Mouse (Mus musculus): ENCODE data around the gene Arpc5l. TPM values are rescaled to one million over a fixed set of nuclear protein-coding genes. Genes with fewer than 3 reads are reported as not detected.
A peak's percentile ranks its signal among the peaks of the same experiment; 100 is the strongest.

Gene Arpc5l
- polyA plus RNA-seq, 1 experiment from 2014 or later: 136 TPM

DNA sequence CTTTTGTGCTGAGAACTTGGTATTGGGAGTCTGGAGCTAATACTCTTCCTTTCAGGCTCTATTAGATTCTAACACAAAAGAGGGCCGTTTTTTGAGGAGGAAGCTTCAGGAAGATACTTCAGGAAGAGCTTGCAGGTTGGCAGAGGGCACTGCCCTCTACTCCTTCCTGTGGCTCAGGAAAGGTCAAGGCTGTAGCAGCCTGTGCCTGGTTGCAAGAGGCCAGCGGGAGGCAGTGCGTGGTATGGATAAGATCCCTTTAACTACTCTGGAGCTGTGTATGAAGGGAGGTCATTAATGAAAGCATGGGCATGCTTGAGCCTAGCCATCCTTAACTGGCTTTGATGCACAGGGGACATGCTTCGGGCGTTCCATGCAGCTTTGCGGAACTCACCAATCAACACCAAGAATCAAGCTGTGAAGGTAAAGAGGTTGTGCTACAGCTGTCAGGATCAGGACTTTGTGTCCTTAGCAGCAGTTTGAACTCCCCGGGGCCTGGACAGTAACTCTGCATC lies 7.7 kb downstream of the Arpc5l start:
- no peak for TF ChIP-seq CTCF (IDR thresholded peaks at IDR 0.05; ENCODE audit: low read depth)
- Histone ChIP-seq H3K9ac (no peak overlapping the region), H3K4me1 (ENCODE audit: insufficient read depth) (no peaks in the 10 kb centered on the region; the same call in 1 of the 2 replicates), H3K4me2 (no peak overlapping the region), H3K27ac (ENCODE audit: low read depth) (no peak overlapping the region), H3K27me3 (ENCODE audit: insufficient read depth, low read length) (no peaks in the 10 kb centered on the region), H3K9me3 (ENCODE audit: low read depth, low read length) (no peaks in the 10 kb centered on the region), H3K4me3 (ENCODE audit: low read depth, low read length) (no peak overlapping the region), H3K36me3 (ENCODE audit: insufficient read depth) (peaks cover 68% of the 10 kb centered on the region)
- ATAC-seq (ENCODE audit: insufficient read depth) (no peak), DNase-seq (no peak)
- WGBS: 86% methylated on average over 7 of the region's 7 CpGs

DNA sequence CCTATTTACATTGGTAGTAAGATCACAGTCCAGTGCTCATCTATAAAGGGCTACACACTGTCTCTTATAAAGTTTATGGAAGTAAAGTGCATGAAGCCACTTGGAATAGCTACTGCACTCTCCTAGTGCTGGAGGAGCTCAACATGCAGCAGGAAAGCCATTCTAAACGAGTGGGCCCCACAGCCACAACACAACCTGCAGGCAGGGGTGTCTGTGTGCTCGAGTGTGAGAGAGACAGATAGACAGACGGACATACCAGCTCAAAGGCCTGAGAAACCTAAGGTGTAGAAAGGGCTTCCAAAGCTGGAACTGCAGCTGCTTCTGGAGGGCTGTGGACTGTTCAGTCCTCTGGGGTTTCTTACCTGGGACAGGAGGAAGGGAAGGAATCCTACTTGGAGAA lies 11.4 kb downstream of the Arpc5l start:
- Histone ChIP-seq H3K4me3 (ENCODE audit: low read depth, low read length) (no peak overlapping the region), H3K36me3 (ENCODE audit: insufficient read depth) (peaks cover 87% of the 10 kb centered on the region), H3K4me2 (no peak overlapping the region), H3K4me1 (ENCODE audit: insufficient read depth) (no peaks in the 10 kb centered on the region), H3K27me3 (ENCODE audit: insufficient read depth, low read length) (no peaks in the 10 kb centered on the region), H3K9ac (no peak overlapping the region), H3K27ac (ENCODE audit: low read depth) (no peak overlapping the region), H3K9me3 (ENCODE audit: low read depth, low read length) (no peaks in the 10 kb centered on the region)
- TF ChIP-seq CTCF (IDR thresholded peaks at IDR 0.05; ENCODE audit: low read depth): no peak
- WGBS: 68% methylated on average over 3 of the region's 3 CpGs
- ATAC-seq (ENCODE audit: insufficient read depth) (no peak), DNase-seq (no peak)

DNA sequence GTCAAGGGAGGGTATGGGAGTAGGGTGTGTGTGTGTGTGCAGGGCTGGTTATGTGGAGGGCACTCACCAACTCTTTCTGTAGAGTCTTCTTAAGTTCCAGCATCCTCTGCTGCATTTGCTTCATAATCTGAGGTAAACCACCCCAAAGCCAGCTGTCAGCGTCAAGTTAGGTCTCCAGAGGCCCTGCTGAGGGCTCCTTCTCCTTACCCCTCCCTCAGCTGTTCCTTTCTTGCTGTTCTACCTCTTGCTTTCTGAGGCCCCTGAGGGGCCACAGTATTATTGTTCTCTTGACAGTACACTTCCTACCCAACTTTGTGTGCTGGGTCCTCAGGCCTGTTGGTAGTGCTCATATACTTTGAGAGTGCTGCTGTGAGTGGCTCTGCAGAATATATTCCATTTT lies 14.9 kb downstream of the Arpc5l start:
- Histone ChIP-seq H3K4me2 (no peak overlapping the region), H3K4me3 (ENCODE audit: low read depth, low read length) (no peak overlapping the region), H3K27me3 (ENCODE audit: insufficient read depth, low read length) (no peaks in the 10 kb centered on the region), H3K9me3 (ENCODE audit: low read depth, low read length) (no peaks in the 10 kb centered on the region), H3K36me3 (ENCODE audit: insufficient read depth) (peaks cover 83% of the 10 kb centered on the region), H3K4me1 (ENCODE audit: insufficient read depth) (no peaks in the 10 kb centered on the region), H3K27ac (ENCODE audit: low read depth) (no peak overlapping the region), H3K9ac (no peak overlapping the region)
- ATAC-seq (ENCODE audit: insufficient read depth) (no peak), DNase-seq (no peak)
- TF ChIP-seq CTCF (IDR thresholded peaks at IDR 0.05; ENCODE audit: low read depth): no peak
- WGBS: 77% methylated on average over 1 of the region's 1 CpGs

DNA sequence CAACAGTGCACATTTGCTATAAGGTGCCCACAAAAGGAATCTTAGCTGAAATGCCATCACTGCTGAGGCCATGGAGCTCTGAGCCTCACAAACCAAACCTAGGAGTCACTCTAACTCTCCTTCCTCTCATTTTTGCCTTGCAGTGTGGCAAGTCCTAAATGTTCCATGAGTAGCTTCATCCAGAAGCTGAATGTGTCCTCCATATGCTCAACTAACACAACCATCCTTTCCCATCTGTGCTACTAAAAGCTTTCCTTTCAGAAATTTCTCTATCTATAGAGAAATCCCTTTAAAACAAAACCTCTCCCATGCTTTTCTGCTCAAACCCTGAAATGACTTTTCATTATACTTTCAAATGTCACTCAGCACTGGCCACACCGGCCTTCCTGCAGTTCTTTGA lies 26.5 kb downstream of the Arpc5l start:
- Histone ChIP-seq H3K4me1 (ENCODE audit: insufficient read depth) (no peaks in the 10 kb centered on the region), H3K9me3 (ENCODE audit: low read depth, low read length) (no peaks in the 10 kb centered on the region), H3K27ac (ENCODE audit: low read depth) (no peak overlapping the region), H3K27me3 (ENCODE audit: insufficient read depth, low read length) (no peaks in the 10 kb centered on the region), H3K36me3 (ENCODE audit: insufficient read depth) (peaks cover 75% of the 10 kb centered on the region), H3K4me3 (ENCODE audit: low read depth, low read length) (no peak overlapping the region), H3K9ac (no peak overlapping the region), H3K4me2 (no peak overlapping the region)
- ATAC-seq (ENCODE audit: insufficient read depth): no peak
- WGBS: 96% methylated on average over 1 of the region's 1 CpGs
- no peak for TF ChIP-seq CTCF (IDR thresholded peaks at IDR 0.05; ENCODE audit: low read depth)
- no peak for DNase-seq

DNA sequence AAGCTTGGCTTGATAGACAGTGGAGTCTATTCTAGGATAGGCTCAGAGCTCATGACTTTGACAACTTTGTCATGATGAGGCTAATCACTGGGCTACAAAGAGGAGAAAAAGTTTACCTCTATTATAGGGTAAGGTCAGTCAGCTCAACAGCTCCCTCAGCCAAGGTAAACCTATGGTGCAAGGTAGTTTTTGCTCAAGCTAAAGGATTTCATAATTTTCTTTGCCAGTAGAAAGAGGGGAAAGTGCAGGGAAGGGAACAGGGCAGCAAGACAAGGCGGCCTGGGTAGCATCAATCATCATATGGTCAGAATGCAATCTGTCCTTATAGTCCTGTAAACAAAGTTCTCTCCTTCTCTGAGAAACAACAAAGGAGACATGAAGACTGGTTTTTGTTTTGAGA lies 35.1 kb downstream of the Arpc5l start:
- Histone ChIP-seq H3K4me3 (ENCODE audit: low read depth, low read length) (no peak overlapping the region), H3K36me3 (ENCODE audit: insufficient read depth) (peaks cover 74% of the 10 kb centered on the region), H3K4me1 (ENCODE audit: insufficient read depth) (no peaks in the 10 kb centered on the region), H3K27ac (ENCODE audit: low read depth) (no peak overlapping the region), H3K4me2 (no peak overlapping the region), H3K9me3 (ENCODE audit: low read depth, low read length) (no peaks in the 10 kb centered on the region), H3K27me3 (ENCODE audit: insufficient read depth, low read length) (no peaks in the 10 kb centered on the region), H3K9ac (no peak overlapping the region)
- DNase-seq: no peak
- ATAC-seq (ENCODE audit: insufficient read depth): no peak
- no peak for TF ChIP-seq CTCF (IDR thresholded peaks at IDR 0.05; ENCODE audit: low read depth)
- 87% methylated on average over 1 of the region's 1 CpGs for WGBS

DNA sequence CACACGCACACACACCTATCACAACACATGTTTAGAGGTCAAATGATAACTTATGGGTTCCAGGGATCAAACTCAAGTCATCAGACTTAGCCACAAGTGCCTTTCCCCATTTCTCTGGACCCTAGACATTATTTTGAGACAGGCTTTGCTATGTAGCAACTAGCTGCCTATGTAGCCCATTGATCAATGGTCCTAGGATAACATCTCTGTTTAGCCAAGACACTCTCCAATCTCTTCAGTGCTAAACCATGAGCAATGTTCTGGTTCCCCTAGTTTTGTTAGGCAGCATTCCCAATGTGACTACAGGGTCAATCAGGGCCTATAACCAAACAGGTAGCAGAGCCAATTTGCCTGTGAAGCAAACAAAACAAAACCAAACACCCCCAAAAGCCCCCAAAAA lies 43.4 kb downstream of the Arpc5l start:
- no peak for DNase-seq
- no peak for ATAC-seq (ENCODE audit: insufficient read depth)
- no peak overlapping the region for H3K4me2 ChIP-seq
- H3K27me3 ChIP-seq (ENCODE audit: insufficient read depth, low read length): no peaks in the 10 kb centered on the region
- H3K27ac ChIP-seq (ENCODE audit: low read depth): no peak overlapping the region
- H3K4me1 ChIP-seq (ENCODE audit: insufficient read depth): no peaks in the 10 kb centered on the region
- H3K9ac ChIP-seq: no peak overlapping the region
- H3K9me3 ChIP-seq (ENCODE audit: low read depth, low read length): no peaks in the 10 kb centered on the region
- no peak for TF ChIP-seq CTCF (IDR thresholded peaks at IDR 0.05; ENCODE audit: low read depth)
- peaks cover 67% of the 10 kb centered on the region for H3K36me3 ChIP-seq (ENCODE audit: insufficient read depth)
- WGBS: 93% methylated on average over 1 of the region's 1 CpGs
- H3K4me3 ChIP-seq (ENCODE audit: low read depth, low read length): no peak overlapping the region

DNA sequence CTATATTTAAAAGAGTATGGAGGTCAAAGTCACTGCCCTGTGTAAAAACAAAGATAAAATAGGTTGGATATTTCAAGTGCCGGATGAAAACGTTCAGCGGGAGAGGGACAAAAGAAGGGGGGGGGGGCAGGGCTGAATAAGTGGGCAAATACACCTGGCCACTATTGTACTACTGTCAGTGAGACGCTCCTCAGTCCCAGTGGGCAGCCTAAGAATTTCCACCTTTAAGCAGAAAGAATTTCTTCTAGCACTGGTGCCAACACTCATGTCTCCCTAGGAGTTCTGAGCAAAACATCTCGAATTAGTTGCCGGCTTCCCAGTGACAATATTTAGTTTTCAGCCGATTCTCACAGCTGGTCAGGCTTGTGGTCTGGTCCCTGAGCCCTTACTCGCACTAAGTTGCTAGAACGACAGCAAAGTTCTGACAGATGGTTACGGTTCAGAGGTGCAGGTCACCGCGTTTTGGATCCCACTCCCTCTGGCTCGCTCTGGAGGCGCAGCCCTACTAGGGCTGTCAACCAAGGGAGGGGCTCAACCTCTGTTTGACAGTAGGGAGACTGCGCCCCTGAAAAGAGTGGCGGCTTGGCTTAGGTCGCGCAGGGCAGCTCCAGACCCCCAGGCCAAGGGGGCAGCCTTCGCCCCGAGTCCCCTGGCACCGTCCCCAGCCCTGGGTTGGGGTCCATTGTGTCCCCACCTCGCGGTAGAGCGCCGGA lies 59.7 kb downstream of the Arpc5l start:
- peak overlapping the region; percentile 93 for H3K27ac ChIP-seq (ENCODE audit: low read depth)
- no peaks in the 10 kb centered on the region for H3K9me3 ChIP-seq (ENCODE audit: low read depth, low read length)
- DNase-seq: peak; percentile 27
- peaks cover 24% of the 10 kb centered on the region; the same call in 1 of the 2 replicates for H3K36me3 ChIP-seq (ENCODE audit: insufficient read depth)
- H3K4me1 ChIP-seq (ENCODE audit: insufficient read depth): no peaks in the 10 kb centered on the region
- TF ChIP-seq CTCF (IDR thresholded peaks at IDR 0.05; ENCODE audit: low read depth): no peak; the same call in 1 of the 2 replicates
- peak overlapping the region; percentile 92 for H3K9ac ChIP-seq
- no peaks in the 10 kb centered on the region for H3K27me3 ChIP-seq (ENCODE audit: insufficient read depth, low read length)
- peak overlapping the region; percentile 90 for H3K4me3 ChIP-seq (ENCODE audit: low read depth, low read length)
- H3K4me2 ChIP-seq: peak overlapping the region; percentile 83
- ATAC-seq (ENCODE audit: insufficient read depth): peak; percentile 86
- WGBS: 1% methylated on average over 25 of the region's 25 CpGs

Other genes with a start within 250 kb of the Arpc5l start
- gene Nr6a1, start 77.7 kb upstream of the Arpc5l start, polyA plus RNA-seq (2014; fragmentation: Nextera tagmentation; extraction: Ambion mirVana): 1.4 and 1.9 TPM in 2 replicates
- gene Olfml2a, start 73.4 kb upstream of the Arpc5l start, polyA plus RNA-seq (2014; fragmentation: Nextera tagmentation; extraction: Ambion mirVana): 2.7 and 2.9 TPM in 2 replicates
- gene Wdr38, start 7.9 kb upstream of the Arpc5l start, polyA plus RNA-seq (2014; fragmentation: Nextera tagmentation; extraction: Ambion mirVana): 1.1 and 1.2 TPM in 2 replicates
- 935 and 1,086 TPM in 2 replicates for gene Rpl35, start 276 bp downstream of the Arpc5l start, polyA plus RNA-seq (2014; fragmentation: Nextera tagmentation; extraction: Ambion mirVana)
- gene Golga1, start 60.2 kb downstream of the Arpc5l start, polyA plus RNA-seq (2014; fragmentation: Nextera tagmentation; extraction: Ambion mirVana): 24.5 and 27.2 TPM in 2 replicates
- gene Scai, start 185.4 kb downstream of the Arpc5l start, polyA plus RNA-seq (2014; fragmentation: Nextera tagmentation; extraction: Ambion mirVana): 8.0 and 8.1 TPM in 2 replicates
- gene Ppp6c, start 221.1 kb downstream of the Arpc5l start, polyA plus RNA-seq (2014; fragmentation: Nextera tagmentation; extraction: Ambion mirVana): 79.8 and 84.2 TPM in 2 replicates

All from lung, embryonic 14.5 days (tissue).